28 mouse cellular contexts compared by ENCODE assay signal in the genomic region with DNA sequence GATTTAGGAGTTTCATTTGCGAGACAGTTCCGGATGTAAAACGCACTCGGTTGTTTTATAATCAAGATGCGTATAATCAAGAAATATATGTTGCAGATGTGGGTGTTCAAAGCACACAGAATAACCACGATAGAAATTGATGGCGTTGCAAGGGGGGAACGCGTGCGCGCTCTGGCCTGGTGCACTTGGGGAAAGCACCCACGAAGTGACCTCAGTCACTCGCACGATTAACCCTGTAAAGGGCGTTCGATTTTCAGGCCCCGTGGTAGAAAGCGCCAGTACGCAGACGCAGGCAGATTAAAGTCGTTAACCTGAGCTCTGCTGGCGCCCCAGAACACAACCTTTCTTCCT. TPM values are rescaled to one million over a fixed set of nuclear protein-coding genes. Genes with fewer than 3 reads are reported as not detected.
DNase-seq lines count a peak whose midpoint lies in the region; ATAC-seq lines count a peak whose summit lies in the region.
"Had no signal": no experiment of that assay in that cellular context is flagged by ENCODE, and none has a peak within 500 bp of the region (broad histone marks: within the 10 kb centered on the region; RNA-seq: fewer than 3 reads in every experiment).

No protein-coding gene starts in this region.

- peak overlapping the region; percentile 74 for H3K27ac ChIP-seq in kidney, embryonic 16.5 days (ENCODE audit: low read length)
- 0 out of 2 replicates have a peak overlapping the region, but pooled peaks have one; percentile 88 for H3K27ac ChIP-seq in embryonic facial prominence, embryonic 14.5 days (replicated peaks; ENCODE audit: low read depth, low read length)
- no peak overlapping the region for H3K27ac ChIP-seq in limb, embryonic 13.5 days
- H3K27ac ChIP-seq: hindbrain, embryonic 13.5 days; liver, embryonic 15.5 days; lung, embryonic 15.5 days; midbrain, embryonic 12.5 days; neural tube, embryonic 13.5 days had no signal

- peak; percentile 12 to 35 for DNase-seq in adrenal gland, adult (ENCODE audit: inconsistent age in 2 of 2, low spot score in 1 of 2)
- DNase-seq in adrenal gland, postnatal 4 days (ENCODE audit: low spot score in 2 of 2), result no peak
- DNase-seq in kidney, adult 8-10 months, result no peak
- no peak for DNase-seq in embryonic facial prominence, embryonic 14.5 days (ENCODE audit: low spot score)
- DNase-seq in left cerebral cortex, adult 11 months (ENCODE audit: low spot score), result no peak
- DNase-seq in natural killer cell, adult 2 months (ENCODE audit: low spot score in 2 of 2), result no peak
- DNase-seq: adrenal gland, postnatal 25 days; cerebellum, adult 18-20 months; gastrocnemius, postnatal 10 days; kidney, postnatal 10 days; lung, postnatal 36 days; right cerebral cortex, postnatal 4 days; thymus, adult 2 months had no signal

- peaks cover 25% of the 10 kb centered on the region for H3K4me1 ChIP-seq in kidney, embryonic 16.5 days (ENCODE audit: insufficient read depth, low read length)
- H3K4me1 ChIP-seq in embryonic facial prominence, embryonic 14.5 days (ENCODE audit: control insufficient read depth, insufficient read depth, low read length), result peaks cover 6% of the 10 kb centered on the region; the same call in 1 of the 2 replicates
- H3K4me1 ChIP-seq in limb, embryonic 13.5 days, result peaks cover 49% of the 10 kb centered on the region

- H3K4me3 ChIP-seq in kidney, embryonic 16.5 days (ENCODE audit: low read length), result no peak overlapping the region
- peak overlapping the region; percentile 34 for H3K4me3 ChIP-seq in embryonic facial prominence, embryonic 14.5 days (ENCODE audit: low read depth, low read length)
- no peak overlapping the region for H3K4me3 ChIP-seq in limb, embryonic 13.5 days
- H3K4me3 ChIP-seq: erythroblast, embryonic 14.5 days; hindbrain, embryonic 13.5 days; liver, embryonic 15.5 days; midbrain, embryonic 12.5 days; myocyte; neural tube, embryonic 13.5 days had no signal

- no peak for ATAC-seq in kidney, embryonic 16.5 days (ENCODE audit: low FRiP score, low TSS enrichment)
- no peak for ATAC-seq in embryonic facial prominence, embryonic 14.5 days (ENCODE audit: low read depth)
- ATAC-seq in limb, embryonic 13.5 days (ENCODE audit: low FRiP score, low read depth), result no peak
- ATAC-seq: intestine, embryonic 16.5 days; Patski had no signal

- H3K27me3 ChIP-seq in kidney, embryonic 16.5 days (ENCODE audit: insufficient read depth, low read length), result peaks cover 85% of the 10 kb centered on the region
- H3K27me3 ChIP-seq in embryonic facial prominence, embryonic 14.5 days (replicated peaks; ENCODE audit: control insufficient read depth, insufficient read depth, low read length), result peaks cover 63% of the 10 kb centered on the region
- H3K27me3 ChIP-seq in limb, embryonic 13.5 days, result peaks cover 91% of the 10 kb centered on the region
- H3K27me3 ChIP-seq: CH12.LX had no signal

- H3K4me2 ChIP-seq in kidney, embryonic 16.5 days (replicated peaks; ENCODE audit: low read depth, low read length), result 0 out of 2 replicates have a peak overlapping the region, but pooled peaks have one; percentile 52
- H3K4me2 ChIP-seq in embryonic facial prominence, embryonic 14.5 days (ENCODE audit: low read depth, low read length), result peak overlapping the region; percentile 58
- peak overlapping the region; percentile 60 for H3K4me2 ChIP-seq in limb, embryonic 13.5 days (replicated peaks)
- H3K4me2 ChIP-seq: hindbrain, embryonic 13.5 days; liver, embryonic 15.5 days; midbrain, embryonic 12.5 days; neural tube, embryonic 13.5 days had no signal

- H3K9me3 ChIP-seq in kidney, embryonic 16.5 days (ENCODE audit: low read length), result no peaks in the 10 kb centered on the region
- H3K9me3 ChIP-seq in embryonic facial prominence, embryonic 14.5 days (ENCODE audit: control insufficient read depth, low read length), result no peaks in the 10 kb centered on the region
- H3K9me3 ChIP-seq in limb, embryonic 13.5 days, result no peaks in the 10 kb centered on the region
- H3K9me3 ChIP-seq: hindbrain, embryonic 13.5 days; liver, embryonic 15.5 days; lung, embryonic 15.5 days; midbrain, embryonic 12.5 days; neural tube, embryonic 13.5 days had no signal

- 18% methylated on average over 22 of the region's 22 CpGs for WGBS in kidney, embryonic 16.5 days
- 15% methylated on average over 22 of the region's 22 CpGs for WGBS in embryonic facial prominence, embryonic 14.5 days
- WGBS in limb, embryonic 13.5 days, result 10% methylated on average over 22 of the region's 22 CpGs

- no peak overlapping the region for H3K9ac ChIP-seq in kidney, embryonic 16.5 days (replicated peaks; ENCODE audit: low read length)
- peak overlapping the region; percentile 60; the same call in 1 of the 2 replicates for H3K9ac ChIP-seq in embryonic facial prominence, embryonic 14.5 days (ENCODE audit: low read depth, low read length)
- no peak overlapping the region for H3K9ac ChIP-seq in limb, embryonic 13.5 days
- H3K9ac ChIP-seq: hindbrain, embryonic 13.5 days; liver, embryonic 15.5 days; lung, embryonic 15.5 days; midbrain, embryonic 12.5 days; neural tube, embryonic 13.5 days had no signal

- no peaks in the 10 kb centered on the region for H3K36me3 ChIP-seq in kidney, embryonic 16.5 days (ENCODE audit: insufficient read depth, low read length)
- peaks cover 5% of the 10 kb centered on the region for H3K36me3 ChIP-seq in embryonic facial prominence, embryonic 14.5 days (ENCODE audit: control insufficient read depth, insufficient read depth, low read length)
- H3K36me3 ChIP-seq in limb, embryonic 13.5 days, result no peaks in the 10 kb centered on the region; the same call in 1 of the 2 replicates
- H3K36me3 ChIP-seq: hindbrain, embryonic 13.5 days; liver, embryonic 15.5 days; lung, embryonic 15.5 days; midbrain, embryonic 12.5 days; neural tube, embryonic 13.5 days had no signal

RNA-seq across cellular contexts. Expression of a gene that starts 17.4 kb away (rescaled TPM):
- 100 to 1,000 TPM; 179 to 231 TPM for total RNA-seq in adrenal gland, postnatal 4 days (2021)
- polyA plus RNA-seq in kidney, embryonic 16.5 days (2015; fragmentation: Nextera tagmentation; extraction: Ambion mirVana), result 52.6 and 60.5 TPM in 2 replicates
- polyA plus RNA-seq in embryonic facial prominence, embryonic 14.5 days (2014; fragmentation: Nextera tagmentation; extraction: Ambion mirVana), result 22.6 and 31.5 TPM in 2 replicates
- polyA plus RNA-seq in limb, embryonic 13.5 days (2015; fragmentation: Nextera tagmentation; extraction: Ambion mirVana), result 29.9 and 43.9 TPM in 2 replicates
- total RNA-seq: CH12.LX; common myeloid progenitor, adult 5-6 weeks; megakaryocyte, adult 5-6 weeks; MEL had no signal
- polyA plus RNA-seq: erythroblast, embryonic 14.5 days; Patski had no signal

Comparison
In these comparisons a context has a peak if more than half of its experiments do, and no peak if none do; other contexts are left out.
1. DNase-seq: peak in adrenal gland, adult (2 of 2); none in adrenal gland, postnatal 4 days (0 of 2), kidney, adult 8-10 months (0 of 2), embryonic facial prominence, embryonic 14.5 days (single experiment), left cerebral cortex, adult 11 months (single experiment) and natural killer cell, adult 2 months (0 of 2).
2. Peak in every context shown above with its lines, with median percentiles within 50 percentile points of each other: H3K4me2 ChIP-seq.